Mouse (Mus musculus) C2C12 (cell line): Measurements from ENCODE around the gene Cdh5. TPM values are rescaled to one million over a fixed set of nuclear protein-coding genes. Genes with fewer than 3 reads are reported as not detected.

Experiments
- H3K27me3 ChIP-seq: one replicate; pipeline ENCODE4 v1.6.1; 2011; ENCODE audit not compliant: control insufficient read depth, insufficient read depth, insufficient read length
- H3K36me3 ChIP-seq: one replicate; pipeline ENCODE4 v1.6.1; 2011; ENCODE audit not compliant: control insufficient read depth, insufficient read depth
- H3K4me3 ChIP-seq: one replicate; pipeline ENCODE4 v1.5.1; 2011; ENCODE audit warnings: mild to moderate bottlenecking, control low read depth; ENCODE audit not compliant: poor library complexity, insufficient read depth, severe bottlenecking
- H3K79me2 ChIP-seq: one replicate; pipeline ENCODE4 v1.6.1; 2011; ENCODE audit not compliant: control insufficient read depth, insufficient read depth
- H3K79me3 ChIP-seq: one replicate; pipeline ENCODE4 v1.6.1; 2011; ENCODE audit warnings: low read depth, control low read depth
- H3ac ChIP-seq: one replicate; pipeline ENCODE3; 2011; ENCODE audit warnings: low read depth; ENCODE audit not compliant: control insufficient read depth, insufficient read length
- CEBPB ChIP-seq: IDR thresholded peaks from one replicate; pipeline ENCODE4 v1.6.1; 2011; ENCODE audit warnings: low read depth, mild to moderate bottlenecking, control low read depth, moderate library complexity
- CTCF ChIP-seq: IDR thresholded peaks from one replicate; pipeline ENCODE4 v1.5.1; 2011; ENCODE audit not compliant: control insufficient read depth, insufficient read depth, insufficient read length
- FOSL1 ChIP-seq: IDR thresholded peaks from one replicate; pipeline ENCODE4 v1.8.0; 2011; ENCODE audit warnings: mild to moderate bottlenecking, low read length; ENCODE audit not compliant: poor library complexity, insufficient read depth, severe bottlenecking
- MAX ChIP-seq: IDR thresholded peaks from one replicate; pipeline ENCODE4 v1.6.1; 2011; ENCODE audit warnings: mild to moderate bottlenecking, control low read depth
- MYOD1 ChIP-seq: IDR thresholded peaks from one replicate; pipeline ENCODE4 v1.6.1; 2011; ENCODE audit warnings: low read depth; ENCODE audit not compliant: control insufficient read depth, insufficient read length
- MYOG ChIP-seq: IDR thresholded peaks from one replicate; pipeline ENCODE4 v1.6.1; 2011; ENCODE audit not compliant: control insufficient read depth, insufficient read length; ENCODE audit errors: extremely low read depth
- USF1 ChIP-seq: IDR thresholded peaks from one replicate; pipeline ENCODE4 v1.6.1; 2011; ENCODE audit warnings: low read depth, mild to moderate bottlenecking, control low read depth, moderate library complexity
- long read RNA-seq, 2 experiments: library from polyadenylated mRNA; unstranded; transcript quantifications; one replicate each; pipeline ENCODE4 v2.0.0; 2019 to 2020
- polyA plus RNA-seq: library from polyadenylated mRNA; unstranded; fragments of >200 nt; fragmentation: generic; extraction: Trizol; gene quantifications from one replicate; pipeline ENCODE4 v1.2.1, GENCODE M21; 2012; ENCODE audit warnings: missing spikeins

Gene Cdh5
- 0.04 TPM for polyA plus RNA-seq
- long read RNA-seq, experiment 1: 0 reads
- long read RNA-seq, experiment 2: 0 reads

DNA sequence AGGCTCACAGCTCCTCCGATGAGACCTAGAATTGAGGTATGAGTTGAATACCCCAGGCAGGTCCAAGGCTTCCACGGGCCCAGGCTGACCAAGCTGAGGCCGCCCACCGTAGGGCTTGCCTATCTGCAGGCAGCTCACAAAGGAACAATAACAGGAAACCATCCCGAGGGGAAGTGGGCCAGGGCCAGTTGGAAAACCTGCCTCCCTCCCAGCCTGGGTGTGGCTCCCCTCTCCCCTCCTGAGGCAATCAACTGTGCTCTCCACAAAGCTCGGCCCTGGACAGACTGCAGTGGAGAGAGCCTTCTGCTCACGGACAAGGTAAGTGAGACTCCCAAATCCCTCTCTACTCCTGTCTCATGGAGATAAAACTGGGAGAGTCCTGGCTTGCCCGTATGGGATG lies at the start of gene Cdh5:
Cdh5 (plus strand) TSS at position 211 of the 400 bp plus-strand sequence.
- H3K27me3 ChIP-seq: no peaks in the 10 kb centered on the region
- no peaks in the 10 kb centered on the region for H3K79me3 ChIP-seq
- no peak within 1 kb of the TSS for H3K4me3 ChIP-seq
- H3K79me2 ChIP-seq: no peaks in the 10 kb centered on the region
- H3K36me3 ChIP-seq: no peaks in the 10 kb centered on the region
- H3ac ChIP-seq: no peak within 1 kb of the TSS
- TF ChIP-seq USF1 (no peak), CEBPB (no peak), MAX (no peak)

DNA sequence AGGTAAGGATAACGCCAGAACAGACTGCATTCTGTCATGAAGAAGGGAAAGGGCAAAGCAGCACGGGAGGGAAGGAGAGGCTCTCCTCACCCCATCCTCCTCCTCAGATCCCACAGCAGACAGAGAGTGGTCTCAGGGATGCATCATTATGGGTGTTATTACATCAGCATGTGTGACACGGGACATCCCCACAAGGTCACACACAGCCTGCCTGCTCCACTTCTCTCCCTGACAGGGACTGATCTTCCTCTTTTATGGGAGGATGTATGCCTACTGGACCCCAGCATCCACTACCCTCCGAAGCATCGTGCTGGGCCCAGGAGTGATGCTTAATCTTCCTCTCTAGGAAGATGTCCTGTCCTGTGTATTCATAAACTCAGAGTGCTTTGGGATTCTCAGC lies 41.5 kb upstream of the Cdh5 start:
- Histone ChIP-seq H3ac (no peak overlapping the region), H3K27me3 (no peaks in the 10 kb centered on the region), H3K79me2 (no peaks in the 10 kb centered on the region), H3K79me3 (no peaks in the 10 kb centered on the region), H3K36me3 (no peaks in the 10 kb centered on the region), H3K4me3 (no peak overlapping the region)
- TF ChIP-seq MYOD1 (no peak), CEBPB (no peak), USF1 (no peak), MYOG (no peak), MAX (no peak), CTCF (no peak), FOSL1 (no peak)

DNA sequence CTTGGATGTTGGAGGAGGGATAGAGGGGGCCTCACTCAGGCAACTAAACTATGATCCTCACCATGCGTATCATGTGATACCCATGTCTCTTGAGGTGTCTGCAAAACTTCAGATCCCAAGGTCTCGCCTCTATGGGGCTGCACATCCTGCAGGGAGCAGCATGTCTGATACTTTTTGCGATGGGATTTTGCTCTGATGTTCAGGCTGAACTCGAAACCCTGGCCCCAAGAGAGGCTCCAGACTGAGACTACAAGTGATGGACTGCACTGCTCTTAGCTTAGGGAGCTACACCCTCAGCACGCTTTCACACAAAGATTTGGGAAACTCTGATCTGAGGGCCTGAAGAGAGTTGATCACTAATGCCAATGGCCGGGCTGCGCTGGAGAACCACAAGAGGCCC lies 41.0 kb upstream of the Cdh5 start:
- no peaks in the 10 kb centered on the region for H3K79me2 ChIP-seq
- H3ac ChIP-seq: no peak overlapping the region
- no peaks in the 10 kb centered on the region for H3K36me3 ChIP-seq
- H3K4me3 ChIP-seq: no peak overlapping the region
- no peaks in the 10 kb centered on the region for H3K27me3 ChIP-seq
- H3K79me3 ChIP-seq: no peaks in the 10 kb centered on the region
- TF ChIP-seq CTCF (no peak), FOSL1 (no peak), USF1 (no peak), CEBPB (no peak), MYOG (no peak), MAX (no peak), MYOD1 (no peak)

DNA sequence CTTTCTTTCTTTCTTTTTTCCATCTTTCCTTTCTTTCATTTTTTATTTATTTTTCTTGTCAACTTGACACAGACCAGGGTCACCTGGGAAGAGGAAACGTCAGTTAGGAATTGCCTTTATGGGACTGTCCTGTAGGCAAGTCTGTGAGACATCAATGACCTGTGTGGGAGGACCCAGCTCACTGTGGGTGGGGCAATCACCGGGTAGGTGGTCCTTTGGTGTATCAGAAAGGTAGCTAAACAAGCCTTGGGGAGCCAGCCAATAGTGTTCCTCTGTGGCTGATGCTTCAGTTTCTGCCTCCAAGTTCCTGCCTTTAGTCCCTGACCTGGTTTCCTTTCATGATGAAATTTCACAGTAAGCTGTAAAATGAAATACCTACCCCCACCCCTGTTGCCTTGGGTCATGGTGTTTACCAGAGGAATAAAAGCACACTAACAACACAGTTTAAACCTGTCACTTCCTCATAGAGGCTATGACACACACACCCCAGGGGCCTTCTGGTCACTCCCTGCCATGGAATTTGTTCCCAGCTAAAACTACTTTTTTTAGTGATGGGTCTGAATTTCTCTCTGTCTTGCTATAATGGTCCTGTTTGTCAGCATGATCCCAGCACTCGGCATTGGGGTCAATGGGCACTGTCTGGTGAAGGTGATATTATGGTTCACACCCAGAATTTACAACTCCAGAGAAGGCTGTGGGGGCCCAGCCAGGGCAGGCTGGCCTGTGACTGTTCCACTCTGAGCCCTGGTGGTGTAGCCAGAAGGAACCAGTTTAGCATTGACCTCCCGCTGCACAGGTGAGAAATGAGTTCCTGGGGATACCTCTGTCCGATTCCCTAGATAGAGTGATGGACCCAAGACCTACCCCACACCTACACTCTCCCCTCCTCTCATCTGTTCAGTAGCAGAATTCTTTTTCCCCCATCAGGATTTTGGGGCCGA lies 40.1 kb upstream of the Cdh5 start:
- Histone ChIP-seq H3K36me3 (no peaks in the 10 kb centered on the region), H3ac (no peak overlapping the region), H3K27me3 (no peaks in the 10 kb centered on the region), H3K4me3 (no peak overlapping the region), H3K79me2 (no peaks in the 10 kb centered on the region), H3K79me3 (no peaks in the 10 kb centered on the region)
- no peak for TF ChIP-seq MAX
- TF ChIP-seq CTCF: no peak
- TF ChIP-seq FOSL1: no peak
- no peak for TF ChIP-seq MYOG
- TF ChIP-seq USF1: no peak
- no peak for TF ChIP-seq MYOD1
- TF ChIP-seq CEBPB: no peak

DNA sequence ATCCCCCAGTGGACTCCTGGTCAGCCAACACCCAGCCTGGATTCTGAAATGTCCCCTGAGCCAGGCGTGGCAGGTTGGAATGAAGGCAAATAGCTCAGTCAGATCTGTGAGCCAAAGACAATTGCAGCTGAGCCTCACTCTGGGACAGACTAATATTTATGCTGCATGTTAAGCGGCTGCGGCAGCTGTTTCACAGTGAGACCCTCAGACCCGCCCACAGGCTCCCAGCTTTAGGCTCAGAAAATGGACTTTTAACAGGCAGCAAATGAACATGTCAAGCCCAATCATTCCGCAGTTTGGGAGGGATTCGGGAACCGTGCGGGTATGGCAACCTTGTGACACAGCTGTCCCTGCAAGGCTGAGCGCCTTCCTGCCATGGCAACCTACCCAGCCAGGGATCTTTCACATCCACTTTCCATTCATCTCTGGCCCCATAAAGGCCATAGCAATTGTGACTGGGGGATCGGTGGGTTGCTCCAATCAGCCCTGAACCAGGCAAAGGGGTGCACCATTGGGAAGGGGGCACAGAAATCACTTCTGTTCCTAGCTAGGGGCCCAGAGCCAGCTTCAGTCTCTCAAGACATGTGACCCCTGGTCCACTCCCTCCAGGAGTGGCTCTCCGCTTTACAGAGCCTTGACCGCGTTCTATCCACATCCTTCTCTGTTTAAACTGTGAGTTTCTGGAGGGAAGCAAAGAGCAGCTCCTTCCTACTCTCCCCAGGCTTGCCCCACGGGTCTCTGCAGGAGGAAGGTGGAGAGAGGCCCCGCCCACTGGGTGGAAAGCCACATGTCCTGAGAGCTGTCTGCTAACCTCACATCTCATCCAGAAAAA lies 39.2 kb upstream of the Cdh5 start:
- Histone ChIP-seq H3K79me3 (no peaks in the 10 kb centered on the region), H3K79me2 (no peaks in the 10 kb centered on the region), H3K4me3 (no peak overlapping the region), H3K27me3 (no peaks in the 10 kb centered on the region), H3ac (no peak overlapping the region), H3K36me3 (no peaks in the 10 kb centered on the region)
- TF ChIP-seq USF1: no peak
- no peak for TF ChIP-seq FOSL1
- no peak for TF ChIP-seq MYOG
- no peak for TF ChIP-seq CTCF

DNA sequence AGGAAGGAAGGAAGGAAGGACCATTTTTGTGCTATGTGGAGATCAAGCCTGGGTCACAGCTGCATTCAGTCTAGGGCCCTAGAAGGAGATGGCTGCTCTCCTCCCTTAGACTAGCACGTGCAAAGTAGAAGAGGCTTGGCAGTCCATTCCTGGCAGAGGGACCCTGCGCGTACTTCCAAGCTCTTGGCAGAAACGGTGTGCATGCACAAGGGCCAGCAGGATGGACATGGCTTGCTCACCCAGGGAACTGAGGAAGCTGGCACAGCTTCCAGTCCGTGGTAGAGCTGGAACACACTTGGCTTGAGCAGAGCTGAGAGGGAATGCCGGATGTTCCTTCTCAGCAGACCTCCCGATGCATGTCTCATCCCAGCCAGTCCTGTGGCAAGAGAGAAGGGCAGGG lies 36.2 kb upstream of the Cdh5 start:
- no peaks in the 10 kb centered on the region for H3K79me2 ChIP-seq
- no peak for TF ChIP-seq CEBPB
- H3K36me3 ChIP-seq: no peaks in the 10 kb centered on the region
- no peak overlapping the region for H3ac ChIP-seq
- no peak overlapping the region for H3K4me3 ChIP-seq
- no peaks in the 10 kb centered on the region for H3K79me3 ChIP-seq
- no peaks in the 10 kb centered on the region for H3K27me3 ChIP-seq
